Mouse (Mus musculus): ENCODE measurements around the gene Hist1h4j.

Hist1h4j gene

GRCm38 (mm10) chr13:21781639-21782038 lies 46.8 kb downstream of the Hist1h4j start:
- DNase-seq (ENCODE audit: low spot score): peak; percentile 10

GRCm38 (mm10) chr13:21782361-21783254 lies 47.7 kb downstream of the Hist1h4j start:
- peak; percentile 75 for DNase-seq (ENCODE audit: low spot score)

- peak; percentile 88 for DNase-seq (ENCODE audit: low spot score)
Measured at GRCm38 (mm10) chr13:21783255-21783617, 48.4 kb downstream of the Hist1h4j start, which contains the start of gene Hist1h3i. Hist1h3i (minus strand) TSS chr13:21783370.

- DNase-seq (ENCODE audit: low spot score): peak; percentile 68
Measured at GRCm38 (mm10) chr13:21783734-21784161, 48.9 kb downstream of the Hist1h4j start.

- peak; percentile 42 for DNase-seq (ENCODE audit: low spot score)
Measured at GRCm38 (mm10) chr13:21784311-21784710, 49.4 kb downstream of the Hist1h4j start.
